Comparison of ENCODE assay signal across 9 mouse cellular contexts in genomic region chr4:130892001-130892587, GRCm38 (mm10). TPM values are rescaled to one million over a fixed set of nuclear protein-coding genes. Genes with fewer than 3 reads are reported as not detected.
DNase-seq lines count a peak whose midpoint lies in the region; ATAC-seq lines count a peak whose summit lies in the region.
"Had no signal": no experiment of that assay in that cellular context is flagged by ENCODE, and none has a peak within 500 bp of the region (broad histone marks: within the 10 kb centered on the region; RNA-seq: fewer than 3 reads in every experiment).

No protein-coding gene starts in this region.

- H3K27ac ChIP-seq in forebrain, embryonic 15.5 days (replicated peaks) = no peak overlapping the region
- H3K27ac ChIP-seq in hindbrain, embryonic 14.5 days = no peak overlapping the region

- H3K27me3 ChIP-seq in forebrain, embryonic 15.5 days = no peaks in the 10 kb centered on the region
- H3K27me3 ChIP-seq in hindbrain, embryonic 14.5 days (ENCODE audit: control insufficient read depth, insufficient read depth, low read length) = 0 out of 2 replicates have a peak, but pooled peaks cover 3% of the 10 kb centered on the region

- ATAC-seq in forebrain, embryonic 15.5 days (replicated peaks) = peak; percentile 58
- ATAC-seq in hindbrain, embryonic 14.5 days (ENCODE audit: low FRiP score) = no peak

- intact Hi-C loops in left cerebral cortex, postnatal 10 days (cut with DNase I) = loop anchor here (1.0 kb wide), 1 partner anchor 102 kb away; no protein-coding TSS in a partner anchor

- no peak overlapping the region for H3K4me3 ChIP-seq in forebrain, embryonic 15.5 days
- no peak overlapping the region for H3K4me3 ChIP-seq in hindbrain, embryonic 14.5 days (replicated peaks; ENCODE audit: low read length)
- H3K4me3 ChIP-seq: erythroblast, embryonic 14.5 days had no signal

- peak; percentile 56 for DNase-seq in ovary, postnatal 10 days (ENCODE audit: low spot score)
- no peak for DNase-seq in ovary, adult 18-20 months (ENCODE audit: low spot score)
- peak; percentile 76 for DNase-seq in cerebellum, adult 11 months
- peak; percentile 92 for DNase-seq in hindbrain, embryonic 14.5 days (ENCODE audit: low spot score)
- peak; percentile 72 to 77 for DNase-seq in left cerebral cortex, postnatal 10 days (ENCODE audit: extremely low spot score in 1 of 2, low spot score in 2 of 2)
- peak; percentile 60 to 74 for DNase-seq in natural killer cell, adult 2 months (ENCODE audit: low spot score in 2 of 2)
- peak; percentile 42 to 70 for DNase-seq in thymus, postnatal 10 days (ENCODE audit: low spot score in 2 of 2)

- 39% methylated on average over 17 of the region's 17 CpGs for WGBS in forebrain, embryonic 15.5 days
- WGBS in hindbrain, embryonic 14.5 days = 41% methylated on average over 17 of the region's 17 CpGs

- no peak overlapping the region for H3K9ac ChIP-seq in forebrain, embryonic 15.5 days (replicated peaks)
- no peak overlapping the region for H3K9ac ChIP-seq in hindbrain, embryonic 14.5 days

- H3K36me3 ChIP-seq in forebrain, embryonic 15.5 days = no peaks in the 10 kb centered on the region
- H3K36me3 ChIP-seq in hindbrain, embryonic 14.5 days (replicated peaks; ENCODE audit: control insufficient read depth, insufficient read depth) = no peaks in the 10 kb centered on the region

- no peaks in the 10 kb centered on the region for H3K9me3 ChIP-seq in forebrain, embryonic 15.5 days
- H3K9me3 ChIP-seq in hindbrain, embryonic 14.5 days (ENCODE audit: control insufficient read depth, low read length) = no peaks in the 10 kb centered on the region

- H3K4me1 ChIP-seq in forebrain, embryonic 15.5 days = no peaks in the 10 kb centered on the region
- H3K4me1 ChIP-seq in hindbrain, embryonic 14.5 days (replicated peaks; ENCODE audit: control insufficient read depth, insufficient read depth, low read length) = peaks cover 5% of the 10 kb centered on the region; the same call in 1 of the 2 replicates

- H3K4me2 ChIP-seq in forebrain, embryonic 15.5 days (replicated peaks) = no peak overlapping the region
- no peak overlapping the region for H3K4me2 ChIP-seq in hindbrain, embryonic 14.5 days (replicated peaks)

RNA-seq across cellular contexts. Expression of gene Laptm5, which starts 20.8 kb away (rescaled TPM):
- polyA plus RNA-seq in forebrain, embryonic 15.5 days (2015; fragmentation: Nextera tagmentation; extraction: Ambion mirVana) = 21.6 and 26.4 TPM in 2 replicates
- polyA plus RNA-seq in hindbrain, embryonic 14.5 days (2014; fragmentation: Nextera tagmentation; extraction: Ambion mirVana) = 35.2 and 37.4 TPM in 2 replicates
- 10 to 100 TPM; 30.9 to 31.2 TPM for total RNA-seq in left cerebral cortex, postnatal 10 days (2021)

RNA-seq across cellular contexts. Expression of gene Matn1, which starts 52.1 kb away (rescaled TPM):
- not detected in 2 replicates for polyA plus RNA-seq in forebrain, embryonic 15.5 days (2015; fragmentation: Nextera tagmentation; extraction: Ambion mirVana)
- 0.43 TPM in 1 of 2 replicates, not detected in the other for polyA plus RNA-seq in hindbrain, embryonic 14.5 days (2014; fragmentation: Nextera tagmentation; extraction: Ambion mirVana)
- under 1 TPM; 0.56 to 0.63 TPM for total RNA-seq in left cerebral cortex, postnatal 10 days (2021)
- polyA plus RNA-seq: erythroblast, embryonic 14.5 days had no signal
